Mouse (Mus musculus): ENCODE data around the gene Zdhhc6.

DNA sequence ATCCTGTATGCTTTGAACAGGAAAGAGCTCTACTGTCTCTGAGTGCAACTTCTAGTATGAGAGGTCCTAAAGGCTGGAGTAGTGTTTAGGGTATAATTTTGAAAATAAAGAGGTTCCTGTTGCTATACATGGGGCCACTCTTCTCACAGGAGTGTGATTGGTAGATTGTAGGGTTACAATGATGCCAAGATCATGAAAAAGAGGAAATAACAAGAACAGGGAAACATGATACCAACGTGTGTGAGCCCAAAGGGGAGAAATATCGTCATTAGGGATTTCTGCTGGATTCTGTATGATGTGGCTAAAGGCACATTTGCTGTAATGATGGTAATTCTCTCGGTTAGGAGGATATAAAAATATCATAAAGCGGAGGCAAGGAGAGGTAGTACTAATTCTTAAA is 29.8 kb downstream of the Zdhhc6 start:
- TF ChIP-seq CTCF (IDR thresholded peaks at IDR 0.05; ENCODE audit: low read depth, low read length), result no peak
- no peak for TF ChIP-seq GATA1 (IDR thresholded peaks at IDR 0.05; ENCODE audit: borderline replicate concordance, low read length)
